ENCODE assay signal across 8 mouse cellular contexts in genomic region chr2:148044877-148045539, GRCm38 (mm10). TPM values are rescaled to one million over a fixed set of nuclear protein-coding genes. Genes with fewer than 3 reads are reported as not detected.
DNase-seq lines count a peak whose midpoint lies in the region; ATAC-seq lines count a peak whose summit lies in the region.

No protein-coding gene starts in this region.

- DNase-seq in heart, embryonic 10.5 days (ENCODE audit: low spot score), result peak; percentile 75
- no peak for DNase-seq in heart, postnatal 14 days
- DNase-seq in midbrain, embryonic 14.5 days, result peak; percentile 34
- no peak for DNase-seq in T-cell, adult 2 months (ENCODE audit: low spot score)
- no peak for DNase-seq in layer of hippocampus, postnatal 14 days (ENCODE audit: low spot score in 2 of 2)
- DNase-seq in right cerebral cortex, adult 18-20 months, result no peak

- under 1% methylated on average over 26 of the region's 26 CpGs for WGBS in heart, embryonic 10.5 days
- under 1% methylated on average over 26 of the region's 26 CpGs for WGBS in intestine, embryonic 15.5 days
- 1% methylated on average over 26 of the region's 26 CpGs for WGBS in midbrain, embryonic 14.5 days

- intact Hi-C loops in heart, postnatal 14 days (cut with DNase I), result loop anchor here (5.0 to 10.0 kb wide), 2 partner anchors 193 to 680 kb away; partner anchors contain the start of gene Pax1

- H3K9ac ChIP-seq in intestine, embryonic 15.5 days, result peak overlapping the region; percentile 23; the same call in 1 of the 2 replicates
- H3K9ac ChIP-seq in midbrain, embryonic 14.5 days (replicated peaks; ENCODE audit: low read length), result peak overlapping the region; percentile 48; the same call in 1 of the 2 replicates

- peaks cover 100% of the 10 kb centered on the region for H3K27me3 ChIP-seq in heart, embryonic 10.5 days (ENCODE audit: insufficient read depth, poor library complexity, severe bottlenecking)
- H3K27me3 ChIP-seq in intestine, embryonic 15.5 days (replicated peaks), result peaks cover 88% of the 10 kb centered on the region
- H3K27me3 ChIP-seq in midbrain, embryonic 14.5 days (ENCODE audit: control insufficient read depth, insufficient read depth, low read length), result peaks cover 100% of the 10 kb centered on the region

- H3K9me3 ChIP-seq in heart, embryonic 10.5 days, result no peaks in the 10 kb centered on the region
- H3K9me3 ChIP-seq in intestine, embryonic 15.5 days, result no peaks in the 10 kb centered on the region
- H3K9me3 ChIP-seq in midbrain, embryonic 14.5 days (ENCODE audit: control insufficient read depth, low read length), result no peaks in the 10 kb centered on the region

- H3K4me1 ChIP-seq in heart, embryonic 10.5 days, result peaks cover 50% of the 10 kb centered on the region
- H3K4me1 ChIP-seq in brown adipose tissue, adult 24 weeks (ENCODE audit: control insufficient read depth, insufficient read depth, insufficient read length, low read length), result peaks cover 6% of the 10 kb centered on the region; the same call in 1 of the 2 replicates
- H3K4me1 ChIP-seq in intestine, embryonic 15.5 days (replicated peaks), result peaks cover 29% of the 10 kb centered on the region
- H3K4me1 ChIP-seq in midbrain, embryonic 14.5 days (ENCODE audit: control insufficient read depth, insufficient read depth, low read length), result no peaks in the 10 kb centered on the region

- H3K4me3 ChIP-seq in heart, embryonic 10.5 days, result peak overlapping the region; percentile 65
- peak overlapping the region; percentile 21 for H3K4me3 ChIP-seq in brown adipose tissue, adult 24 weeks (ENCODE audit: insufficient read depth, low read depth, low read length)
- peak overlapping the region; percentile 42 for H3K4me3 ChIP-seq in intestine, embryonic 15.5 days (replicated peaks)
- H3K4me3 ChIP-seq in midbrain, embryonic 14.5 days (replicated peaks; ENCODE audit: low read depth, low read length), result peak overlapping the region; percentile 24

- no peak for ATAC-seq in intestine, embryonic 15.5 days
- no peak for ATAC-seq in midbrain, embryonic 14.5 days (ENCODE audit: low FRiP score, low TSS enrichment)

- no peak overlapping the region for H3K27ac ChIP-seq in heart, embryonic 10.5 days
- no peak overlapping the region for H3K27ac ChIP-seq in brown adipose tissue, adult 24 weeks (replicated peaks; ENCODE audit: low read depth, low read length)
- H3K27ac ChIP-seq in intestine, embryonic 15.5 days, result 0 out of 2 replicates have a peak overlapping the region, but pooled peaks have one; percentile 6
- H3K27ac ChIP-seq in midbrain, embryonic 14.5 days (replicated peaks; ENCODE audit: low read depth, low read length), result peak overlapping the region; percentile 68

- no peaks in the 10 kb centered on the region for H3K36me3 ChIP-seq in heart, embryonic 10.5 days
- no peaks in the 10 kb centered on the region for H3K36me3 ChIP-seq in intestine, embryonic 15.5 days
- no peaks in the 10 kb centered on the region for H3K36me3 ChIP-seq in midbrain, embryonic 14.5 days (ENCODE audit: control insufficient read depth, insufficient read depth, low read length)

- peak overlapping the region; percentile 80 for H3K4me2 ChIP-seq in intestine, embryonic 15.5 days (replicated peaks)
- no peak overlapping the region for H3K4me2 ChIP-seq in midbrain, embryonic 14.5 days (ENCODE audit: low read length)

RNA-seq across cellular contexts. Expression of gene Foxa2, which starts 1.8 kb away (rescaled TPM):
- polyA plus RNA-seq in heart, embryonic 10.5 days (2016; fragmentation: Nextera tagmentation; extraction: Ambion mirVana), result 0.36 and 4.1 TPM in 2 replicates
- not detected for total RNA-seq in heart, postnatal 14 days (2021)
- not detected in 2 replicates for polyA plus RNA-seq in brown adipose tissue, adult 24 weeks (2012; ENCODE audit: insufficient read depth, insufficient read length, missing spikeins)
- 5.4 and 5.8 TPM in 2 replicates for polyA plus RNA-seq in intestine, embryonic 15.5 days (2015; fragmentation: Nextera tagmentation; extraction: Ambion mirVana)
- polyA plus RNA-seq in midbrain, embryonic 14.5 days (2014; fragmentation: Nextera tagmentation; extraction: Ambion mirVana), result 5.1 and 8.1 TPM in 2 replicates
- not detected for total RNA-seq in layer of hippocampus, postnatal 14 days (2021)

Comparison
In these comparisons a context has a peak if more than half of its experiments do, and no peak if none do; other contexts are left out.
1. DNase-seq: peak in heart, embryonic 10.5 days (single experiment) and midbrain, embryonic 14.5 days (single experiment); none in heart, postnatal 14 days (0 of 2), T-cell, adult 2 months (single experiment), layer of hippocampus, postnatal 14 days (0 of 2) and right cerebral cortex, adult 18-20 months (single experiment).
2. H3K27ac ChIP-seq: peak in intestine, embryonic 15.5 days (single experiment) and midbrain, embryonic 14.5 days (single experiment); none in heart, embryonic 10.5 days (single experiment) and brown adipose tissue, adult 24 weeks (single experiment).
3. Peak in every context shown above with its lines, with median percentiles within 50 percentile points of each other: H3K4me3 ChIP-seq.